Mouse (Mus musculus) layer of hippocampus, postnatal 25 days (tissue): ENCODE measurements around the gene Ube2f. TPM values are rescaled to one million over a fixed set of nuclear protein-coding genes. Genes with fewer than 3 reads are reported as not detected.
A peak's percentile ranks its signal among the peaks of the same experiment; 100 is the strongest.

Source experiments
- DNase-seq, 2 experiments: peaks; one replicate each; pipeline ENCODE4 v3.0.0; 2022; ENCODE audit warnings: mixed read lengths in 2 of 2, low spot score in 1 of 2; ENCODE audit errors: extremely low spot score in 1 of 2
- total RNA-seq, 2 experiments: library from RNA; stranded (reverse); gene quantifications; 2 replicates each; pipeline ENCODE4 v1.2.3; 2021

The Ube2f gene
- total RNA-seq, 2 experiments from 2014 or later = 47.7 to 54.2 TPM

- no peak for DNase-seq
Observed at GRCm38 (mm10) chr1:91295544-91295943, 45.4 kb downstream of the Ube2f start.

- peak; percentile 84 to 85 for DNase-seq
Observed at GRCm38 (mm10) chr1:91297799-91298744, 48.0 kb downstream of the Ube2f start, which contains the start of gene Scly. Scly (plus strand) TSS chr1:91298338.

- no peak for DNase-seq
Observed at GRCm38 (mm10) chr1:91299026-91299706, 49.1 kb downstream of the Ube2f start.

- DNase-seq = no peak
Observed at GRCm38 (mm10) chr1:91299707-91300426, 49.8 kb downstream of the Ube2f start.

GRCm38 (mm10) chr1:91301206-91301920 is 51.3 kb downstream of the Ube2f start:
- DNase-seq = no peak

GRCm38 (mm10) chr1:91302021-91302420 is 51.9 kb downstream of the Ube2f start:
- no peak for DNase-seq

- no peak for DNase-seq
Observed at GRCm38 (mm10) chr1:91304621-91305020, 54.5 kb downstream of the Ube2f start.

GRCm38 (mm10) chr1:91309366-91310085 is 59.4 kb downstream of the Ube2f start:
- no peak for DNase-seq

GRCm38 (mm10) chr1:91312273-91312672 is 62.2 kb downstream of the Ube2f start:
- DNase-seq = no peak

- DNase-seq = no peak
Observed at GRCm38 (mm10) chr1:91313251-91313650, 63.1 kb downstream of the Ube2f start.

GRCm38 (mm10) chr1:91317656-91318055 is 67.6 kb downstream of the Ube2f start:
- no peak for DNase-seq

- no peak for DNase-seq
Observed at GRCm38 (mm10) chr1:91321760-91322438, 71.8 kb downstream of the Ube2f start, which contains the start of gene Espnl. Espnl (plus strand) TSS chr1:91322075.

GRCm38 (mm10) chr1:91324646-91325045 is 74.5 kb downstream of the Ube2f start:
- DNase-seq = no peak

GRCm38 (mm10) chr1:91325488-91326042 is 75.5 kb downstream of the Ube2f start:
- DNase-seq = no peak

GRCm38 (mm10) chr1:91332102-91332501 is 82.0 kb downstream of the Ube2f start:
- no peak for DNase-seq

- no peak for DNase-seq
Observed at GRCm38 (mm10) chr1:91333582-91333981, 83.5 kb downstream of the Ube2f start.

GRCm38 (mm10) chr1:91337355-91337754 is 87.3 kb downstream of the Ube2f start:
- no peak for DNase-seq
